ENCODE assay signal across 22 mouse cellular contexts in genomic region chr8:12324561-12324960, GRCm38 (mm10). TPM values are rescaled to one million over a fixed set of nuclear protein-coding genes. Genes with fewer than 3 reads are reported as not detected.
DNase-seq lines count a peak whose midpoint lies in the region; ATAC-seq and TF ChIP-seq lines count a peak whose summit lies in the region.
"Had no signal": no experiment of that assay in that cellular context is flagged by ENCODE, and none has a peak within 500 bp of the region (broad histone marks: within the 10 kb centered on the region; RNA-seq: fewer than 3 reads in every experiment).

No protein-coding gene starts in this region.

- TF ChIP-seq CTCF in layer of hippocampus, adult 2 months (conservative IDR thresholded peaks at IDR 0.05), result no peak

- no peaks in the 10 kb centered on the region for H3K9me3 ChIP-seq in forebrain, embryonic 13.5 days (replicated peaks)
- H3K9me3 ChIP-seq in hindbrain, embryonic 12.5 days (replicated peaks), result no peaks in the 10 kb centered on the region
- H3K9me3 ChIP-seq in midbrain, embryonic 15.5 days, result no peaks in the 10 kb centered on the region
- H3K9me3 ChIP-seq: embryonic facial prominence, embryonic 15.5 days; G1E had no signal

- H3K36me3 ChIP-seq in forebrain, embryonic 13.5 days (ENCODE audit: poor library complexity, severe bottlenecking), result no peaks in the 10 kb centered on the region
- H3K36me3 ChIP-seq in hindbrain, embryonic 12.5 days, result no peaks in the 10 kb centered on the region
- H3K36me3 ChIP-seq in midbrain, embryonic 15.5 days (replicated peaks), result no peaks in the 10 kb centered on the region
- H3K36me3 ChIP-seq: embryonic facial prominence, embryonic 15.5 days; G1E had no signal

- WGBS in forebrain, embryonic 13.5 days, result 6% methylated on average over 10 of the region's 10 CpGs
- WGBS in hindbrain, embryonic 12.5 days, result 14% methylated on average over 10 of the region's 10 CpGs
- WGBS in midbrain, embryonic 15.5 days, result 15% methylated on average over 10 of the region's 10 CpGs

- H3K9ac ChIP-seq in forebrain, embryonic 13.5 days, result peak overlapping the region; percentile 45
- H3K9ac ChIP-seq in hindbrain, embryonic 12.5 days, result no peak overlapping the region
- H3K9ac ChIP-seq in midbrain, embryonic 15.5 days, result no peak overlapping the region
- H3K9ac ChIP-seq: embryonic facial prominence, embryonic 15.5 days had no signal

- H3K4me2 ChIP-seq in forebrain, embryonic 13.5 days, result peak overlapping the region; percentile 55
- peak overlapping the region; percentile 35 for H3K4me2 ChIP-seq in hindbrain, embryonic 12.5 days (replicated peaks)
- H3K4me2 ChIP-seq in midbrain, embryonic 15.5 days, result peak overlapping the region; percentile 25
- H3K4me2 ChIP-seq: embryonic facial prominence, embryonic 15.5 days had no signal

- no peak for DNase-seq in layer of hippocampus, adult 2 months (ENCODE audit: low spot score in 2 of 2)
- no peak for DNase-seq in layer of hippocampus, postnatal 25 days (ENCODE audit: extremely low spot score in 1 of 2, low spot score in 1 of 2)
- no peak for DNase-seq in ovary, postnatal 14 days (ENCODE audit: low spot score)
- DNase-seq in yolk sac, embryonic 10.5 days (ENCODE audit: low spot score), result no peak
- DNase-seq: cerebellum, adult 11 months; gastrocnemius, postnatal 14 days; kidney, adult 2 months; kidney, postnatal 36 days; lung, postnatal 36 days; right cerebral cortex, postnatal 14 days; thymus, postnatal 4 days had no signal

- H3K4me1 ChIP-seq in forebrain, embryonic 13.5 days, result peaks cover 97% of the 10 kb centered on the region
- peaks cover 51% of the 10 kb centered on the region for H3K4me1 ChIP-seq in hindbrain, embryonic 12.5 days
- H3K4me1 ChIP-seq in midbrain, embryonic 15.5 days, result peaks cover 66% of the 10 kb centered on the region

- H3K27me3 ChIP-seq in forebrain, embryonic 13.5 days, result peaks cover 33% of the 10 kb centered on the region
- peaks cover 65% of the 10 kb centered on the region for H3K27me3 ChIP-seq in hindbrain, embryonic 12.5 days
- H3K27me3 ChIP-seq in midbrain, embryonic 15.5 days (replicated peaks), result peaks cover 56% of the 10 kb centered on the region

- no peak overlapping the region for H3K4me3 ChIP-seq in layer of hippocampus, adult 2 months
- peak overlapping the region; percentile 35 for H3K4me3 ChIP-seq in forebrain, embryonic 13.5 days
- H3K4me3 ChIP-seq in hindbrain, embryonic 12.5 days, result 0 out of 2 replicates have a peak overlapping the region, but pooled peaks have one; percentile 8
- H3K4me3 ChIP-seq in midbrain, embryonic 15.5 days, result peak overlapping the region; percentile 19
- H3K4me3 ChIP-seq: embryonic facial prominence, embryonic 15.5 days had no signal

- ATAC-seq in forebrain, embryonic 13.5 days, result no peak
- ATAC-seq in hindbrain, embryonic 12.5 days (ENCODE audit: low FRiP score), result no peak
- ATAC-seq in midbrain, embryonic 15.5 days (replicated peaks), result no peak

- H3K27ac ChIP-seq in layer of hippocampus, adult 2 months, result peak overlapping the region; percentile 65
- H3K27ac ChIP-seq in forebrain, embryonic 13.5 days, result peak overlapping the region; percentile 67
- peak overlapping the region; percentile 64; the same call in 1 of the 2 replicates for H3K27ac ChIP-seq in hindbrain, embryonic 12.5 days
- H3K27ac ChIP-seq in midbrain, embryonic 15.5 days, result peak overlapping the region; percentile 47
- H3K27ac ChIP-seq: embryonic facial prominence, embryonic 15.5 days had no signal

RNA-seq across cellular contexts. Expression of gene A230072I06Rik, which starts 45.9 kb away (rescaled TPM):
- not detected for total RNA-seq in layer of hippocampus, adult 2 months (2021)
- under 1 TPM in 1 of 2 experiments, not detected in 1; 0.19 TPM for total RNA-seq in layer of hippocampus, postnatal 25 days (2021)
- polyA plus RNA-seq in forebrain, embryonic 13.5 days (2015; fragmentation: Nextera tagmentation; extraction: Ambion mirVana), result 0.21 and 0.28 TPM in 2 replicates
- 0.12 TPM in 1 of 2 replicates, not detected in the other for polyA plus RNA-seq in hindbrain, embryonic 12.5 days (2016; fragmentation: Nextera tagmentation; extraction: Ambion mirVana)
- polyA plus RNA-seq in midbrain, embryonic 15.5 days (2015; fragmentation: Nextera tagmentation; extraction: Ambion mirVana), result 0.09 and 0.15 TPM in 2 replicates
- total RNA-seq: adrenal gland, adult 18-20 months; common myeloid progenitor, adult 5-6 weeks; gastrocnemius, postnatal 14 days; left cerebral cortex, adult 18-20 months had no signal
- polyA plus RNA-seq: embryonic facial prominence, embryonic 15.5 days; G1E; heart, embryonic 14.5 days; kidney, adult 2 months; limb, embryonic 14.5 days; liver, embryonic 16.5 days had no signal
